Mouse (Mus musculus) adrenal gland, postnatal 14 days (tissue): ENCODE measurements around the gene Slc35f4. TPM values are rescaled to one million over a fixed set of nuclear protein-coding genes. Genes with fewer than 3 reads are reported as not detected.

Experiments
- DNase-seq: peaks from one replicate; pipeline ENCODE4 v3.0.0; 2021; ENCODE audit warnings: mixed read lengths
- total RNA-seq: library from RNA; stranded (reverse); gene quantifications from 2 replicates; pipeline ENCODE4 v1.2.3, GENCODE M21; 2021

Slc35f4 gene
- total RNA-seq, 1 experiment from 2014 or later: not detected

GRCm38 (mm10) chr14:49348164-49348896 lies 177.5 kb downstream of the Slc35f4 start:
- peak; percentile 4 for DNase-seq

GRCm38 (mm10) chr14:49345835-49346234 lies 180.0 kb downstream of the Slc35f4 start:
- no peak for DNase-seq

DNA sequence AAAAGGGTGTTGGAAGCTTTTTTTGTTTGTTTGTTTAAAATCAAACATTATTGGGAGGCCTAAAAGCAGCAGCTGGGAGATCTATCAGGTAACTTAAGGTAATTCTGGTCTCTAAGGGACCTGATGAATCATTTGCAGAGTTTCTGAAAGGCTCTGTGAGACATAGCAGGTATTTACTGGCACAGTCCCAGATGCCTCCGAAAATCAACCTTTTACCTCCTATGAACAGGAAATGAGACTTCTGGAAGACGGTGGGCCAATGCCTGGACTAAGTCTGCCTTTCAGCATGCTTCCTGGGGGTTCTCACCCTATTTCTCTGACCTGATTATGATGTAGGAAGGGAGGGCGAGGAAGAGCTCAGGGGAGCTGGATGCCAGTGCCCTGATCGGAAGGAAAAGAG lies 188.8 kb downstream of the Slc35f4 start:
- no peak for DNase-seq

- no peak for DNase-seq
Observed at GRCm38 (mm10) chr14:49333841-49334240, 192.0 kb downstream of the Slc35f4 start.

DNA sequence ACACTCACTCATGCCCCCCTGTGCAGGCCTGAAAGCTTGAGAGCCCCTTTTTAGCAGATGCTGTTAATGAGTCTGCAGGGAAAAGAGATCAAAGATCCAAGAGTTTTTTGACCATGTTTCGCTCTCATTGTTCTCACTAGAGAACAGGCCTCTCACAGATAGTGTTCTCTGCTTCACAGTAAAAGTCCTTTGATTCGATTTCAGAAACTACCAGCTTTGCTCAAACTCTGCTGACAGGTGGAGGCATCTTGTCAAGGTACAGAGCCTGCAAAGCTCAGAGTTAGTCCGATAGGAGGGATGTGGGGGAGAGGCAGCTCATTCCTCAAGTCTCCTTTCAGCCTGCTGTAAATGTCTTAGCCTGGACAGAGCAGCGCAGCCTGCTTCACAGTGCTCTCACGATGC lies 209.4 kb downstream of the Slc35f4 start:
- no peak for DNase-seq

- DNase-seq: no peak
Observed at GRCm38 (mm10) chr14:49313981-49314380, 211.9 kb downstream of the Slc35f4 start.

- DNase-seq: no peak
Observed at GRCm38 (mm10) chr14:49313376-49313775, 212.5 kb downstream of the Slc35f4 start.

DNA sequence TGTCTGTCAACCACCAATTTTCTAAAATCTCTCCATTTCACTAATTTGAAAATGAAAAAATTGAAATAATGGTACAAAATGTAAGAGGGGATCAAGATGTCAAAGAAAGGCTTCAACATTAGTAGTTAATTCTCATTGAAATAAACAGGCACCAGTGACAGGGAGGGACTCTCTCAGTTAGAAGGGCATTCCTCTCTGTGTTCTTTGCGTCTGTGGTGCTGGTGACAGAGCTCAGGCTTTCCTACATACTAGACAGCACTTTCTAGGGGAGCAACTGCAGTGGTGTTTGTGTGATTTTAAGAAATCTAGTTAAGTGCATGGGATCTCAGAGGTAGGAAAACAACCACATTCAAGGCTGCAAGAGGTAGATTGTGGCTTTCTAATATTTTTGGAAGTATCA lies 214.3 kb downstream of the Slc35f4 start:
- no peak for DNase-seq

DNA sequence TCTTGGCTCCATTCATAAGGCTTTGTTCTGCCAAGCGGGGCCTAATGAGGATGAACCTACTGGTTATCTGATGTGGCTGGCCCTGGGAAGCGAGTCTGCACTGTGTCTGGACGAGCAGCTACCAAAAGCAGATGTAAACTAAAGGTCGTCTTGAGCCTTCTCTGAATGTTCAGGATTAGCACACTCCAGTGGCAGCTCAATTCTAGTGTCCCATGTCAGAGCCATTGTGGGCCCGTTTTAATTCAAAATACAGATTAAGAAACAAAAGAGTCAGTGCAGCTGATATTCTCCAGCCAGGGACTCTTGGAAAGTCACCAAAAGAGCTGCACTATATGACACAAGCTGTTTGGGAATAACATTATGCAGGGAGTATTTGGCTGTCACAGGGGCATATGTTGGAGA lies 214.8 kb downstream of the Slc35f4 start:
- DNase-seq: no peak

- DNase-seq: no peak
Observed at GRCm38 (mm10) chr14:49309670-49310069, 216.2 kb downstream of the Slc35f4 start.

DNA sequence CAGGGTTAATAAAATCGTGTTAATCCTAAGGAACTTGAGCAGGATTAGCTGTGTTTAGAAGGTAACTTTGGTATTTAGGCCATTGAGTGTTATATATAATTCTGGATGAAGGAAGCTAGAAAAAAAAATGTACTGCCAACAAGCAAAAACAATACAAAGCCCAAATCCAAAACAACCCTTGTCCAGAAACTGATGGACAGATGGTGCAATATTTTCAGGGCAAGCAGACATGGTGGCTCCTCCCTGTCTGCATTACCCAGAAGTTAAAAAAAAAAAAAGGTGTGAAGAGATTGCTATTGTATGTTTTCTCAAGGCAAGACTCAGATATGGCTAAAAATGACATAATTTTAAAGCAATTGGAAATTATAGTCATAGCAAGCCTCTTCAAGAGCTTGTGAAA lies 217.3 kb downstream of the Slc35f4 start:
- DNase-seq: no peak

DNA sequence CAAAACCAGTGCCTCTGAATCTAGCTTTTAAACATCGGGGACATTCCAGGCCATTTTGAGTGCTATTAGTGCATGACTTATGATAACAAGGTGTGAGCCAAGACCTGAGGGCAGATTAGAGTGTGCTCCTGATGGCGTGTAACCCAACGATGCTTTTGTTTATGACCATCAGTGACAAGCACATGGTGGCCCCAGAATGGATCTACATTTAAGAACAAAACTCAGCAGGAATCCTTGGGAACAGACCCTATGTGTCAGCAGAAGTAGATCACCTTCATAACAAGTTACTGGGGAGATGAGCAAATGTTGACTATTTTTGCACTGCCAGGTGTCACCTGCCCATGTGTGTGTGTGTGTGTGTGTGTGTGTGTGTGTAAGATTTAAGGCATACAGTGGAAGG lies 218.0 kb downstream of the Slc35f4 start:
- no peak for DNase-seq

DNA sequence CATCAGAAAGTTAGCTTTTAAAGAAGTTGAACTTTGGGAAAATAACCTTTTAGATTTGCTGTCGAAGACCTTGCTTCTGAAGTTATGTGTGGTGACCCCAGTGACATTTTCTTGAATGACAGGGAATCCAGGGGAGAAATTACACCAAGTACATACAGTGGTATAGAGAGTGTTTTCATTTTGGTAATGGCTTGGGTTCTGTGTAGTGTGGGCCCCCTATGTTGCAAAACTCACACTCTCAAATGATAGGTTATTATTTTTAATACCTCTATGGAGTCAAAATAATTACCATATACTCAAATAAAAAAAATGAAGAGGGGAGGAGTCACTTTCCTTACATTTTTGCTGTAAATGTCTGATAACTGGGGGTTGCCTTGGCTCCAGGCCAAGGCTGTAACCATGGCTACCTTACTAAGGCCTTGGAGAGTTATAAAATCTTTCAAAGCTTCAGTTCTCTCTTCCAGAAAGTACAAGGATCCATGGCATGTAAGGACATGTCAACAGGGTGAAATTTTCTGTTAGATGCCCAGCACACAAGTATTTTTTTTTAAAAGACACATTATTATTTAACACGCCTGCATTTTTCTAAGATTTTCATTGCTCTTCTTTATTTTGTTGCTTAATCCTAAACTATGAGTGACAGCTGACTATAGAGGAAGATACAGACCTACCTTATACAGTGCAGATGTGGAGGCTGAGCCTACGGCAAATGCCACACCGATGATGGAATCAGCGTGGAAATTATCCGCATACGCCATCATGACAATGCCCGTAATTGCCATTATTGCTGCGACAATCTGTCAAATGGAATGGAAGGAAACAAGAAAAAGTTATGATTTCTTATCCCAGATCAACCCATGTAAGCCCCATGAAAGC lies 220.1 kb downstream of the Slc35f4 start:
- DNase-seq: peak; percentile 32

- no peak for DNase-seq
Observed at GRCm38 (mm10) chr14:49302271-49302857, 223.5 kb downstream of the Slc35f4 start.

DNA sequence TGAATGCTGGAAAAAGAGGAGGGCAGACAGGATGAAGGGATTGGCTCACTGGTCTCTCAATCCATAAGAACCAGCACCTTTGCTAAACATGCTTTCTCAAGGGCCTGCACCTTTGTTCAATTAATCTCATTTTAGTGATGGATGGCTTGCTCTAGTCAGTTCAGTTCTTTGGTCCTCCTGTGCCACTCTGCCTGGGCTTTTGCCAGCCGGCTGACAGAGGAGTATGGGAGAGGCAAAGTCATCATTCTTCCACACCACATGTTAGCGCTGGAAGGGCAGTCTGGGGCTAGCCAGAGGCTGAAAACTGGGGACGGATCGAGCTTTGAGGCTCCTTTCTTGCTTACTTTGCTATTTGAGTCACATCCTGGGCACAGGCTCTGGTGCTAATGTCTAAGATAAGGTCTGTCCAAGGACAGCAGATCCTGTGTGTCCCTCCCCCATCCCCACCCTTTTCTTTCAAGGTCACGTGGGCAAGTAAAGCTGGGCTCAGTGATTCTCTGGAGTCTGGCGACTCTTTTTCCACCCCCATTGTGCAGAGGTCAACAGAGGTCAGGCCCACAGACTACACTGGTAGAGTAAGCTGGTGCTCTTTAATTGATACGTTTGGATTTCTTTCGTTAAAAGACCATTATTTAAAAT lies 224.7 kb downstream of the Slc35f4 start:
- peak; percentile 28 for DNase-seq

DNA sequence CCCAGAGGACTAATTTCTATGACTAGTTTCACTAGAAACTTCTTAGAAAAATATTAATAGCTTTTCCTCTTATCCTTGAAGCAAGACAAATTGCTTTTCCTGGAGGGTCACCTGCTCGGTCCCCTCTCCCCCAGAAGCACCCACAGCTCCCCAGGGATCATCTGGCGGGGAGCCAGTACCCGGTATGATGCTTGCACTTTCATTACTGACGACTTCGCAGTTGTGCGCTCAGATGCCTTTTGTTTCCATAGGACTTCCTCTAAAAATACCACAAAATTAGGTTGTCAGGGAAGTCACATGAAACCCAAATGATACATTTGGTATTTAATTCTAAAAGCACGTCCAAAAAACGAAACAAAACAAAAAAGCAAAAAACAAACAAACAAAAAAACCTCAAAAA lies 225.5 kb downstream of the Slc35f4 start:
- DNase-seq: no peak

DNA sequence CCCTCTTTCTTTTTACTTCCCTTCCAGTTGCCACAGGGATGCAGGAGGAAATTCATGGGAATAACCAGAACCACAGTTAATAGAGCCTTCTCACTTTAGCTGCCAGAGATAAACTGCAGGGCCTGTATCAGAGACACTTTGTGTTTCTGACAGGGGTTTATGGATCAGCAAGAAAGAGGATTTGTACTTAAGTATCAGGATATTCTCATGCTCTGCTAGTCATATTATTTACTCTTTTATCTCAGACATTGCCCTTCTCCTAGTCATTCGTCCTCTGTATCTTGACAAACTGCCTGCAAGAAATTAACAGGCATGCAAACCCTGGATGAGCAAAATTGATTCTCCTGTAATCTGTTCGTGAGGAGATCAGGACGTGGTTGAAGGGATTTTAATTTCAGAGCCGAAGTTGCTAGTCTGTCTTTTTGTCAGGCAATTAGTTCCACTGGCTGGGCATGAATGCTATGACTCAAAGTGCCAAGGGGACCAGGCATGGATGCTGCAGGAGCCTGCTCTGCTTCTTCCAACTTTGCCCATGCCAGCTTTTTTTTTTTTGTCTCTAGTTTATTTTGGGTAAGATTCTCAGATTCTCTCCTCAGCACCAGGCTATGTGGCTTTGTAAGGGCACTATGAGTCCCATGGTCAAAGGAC lies 231.9 kb downstream of the Slc35f4 start:
- DNase-seq: no peak

GRCm38 (mm10) chr14:49290029-49290745 lies 235.7 kb downstream of the Slc35f4 start:
- DNase-seq: no peak

DNA sequence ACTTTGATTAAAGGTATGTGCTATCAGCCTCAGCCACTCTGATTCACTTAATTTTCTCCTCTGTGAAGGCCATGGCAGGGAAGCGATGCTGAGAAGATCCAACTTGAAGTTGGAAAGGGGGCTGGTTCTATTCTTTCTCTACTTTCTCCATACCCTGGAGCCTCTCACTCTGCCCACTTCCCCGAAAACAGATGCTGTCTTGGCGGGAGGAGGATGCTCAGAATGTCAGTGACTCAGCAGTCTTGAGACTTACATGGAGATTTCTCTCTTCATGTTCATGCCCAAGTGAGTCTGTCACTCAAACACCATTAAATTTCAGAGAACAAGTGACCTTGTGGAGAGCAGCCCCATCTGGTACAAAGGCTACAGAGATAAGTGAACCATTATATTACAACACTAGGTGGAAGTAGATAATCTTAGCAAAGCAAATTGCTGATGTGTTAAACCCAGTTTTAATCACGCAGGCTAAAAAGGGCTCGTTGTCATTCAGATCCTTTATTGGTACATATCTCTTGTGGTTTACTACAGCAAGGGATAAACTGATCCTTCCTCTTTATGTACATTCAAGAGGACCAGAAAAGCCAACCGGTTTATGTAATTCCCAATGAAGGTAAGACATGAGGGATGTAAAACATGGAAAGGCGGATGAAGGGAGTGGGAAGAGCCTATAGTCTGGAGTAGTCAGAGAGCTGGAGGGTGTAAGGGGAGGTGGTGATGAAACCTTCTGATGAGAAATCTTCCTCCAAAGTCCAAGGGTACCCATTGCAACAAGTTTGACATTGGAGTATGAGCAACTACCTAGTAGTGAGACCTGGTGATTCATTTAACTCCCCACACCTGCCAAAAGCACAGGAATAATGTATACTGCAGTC lies 241.8 kb downstream of the Slc35f4 start:
- DNase-seq: no peak

GRCm38 (mm10) chr14:49278880-49279279 lies 247.0 kb downstream of the Slc35f4 start:
- DNase-seq: no peak
